Mouse (Mus musculus) embryonic facial prominence, embryonic 15.5 days (tissue): Measurements from ENCODE around the gene Entpd3. TPM values are rescaled to one million over a fixed set of nuclear protein-coding genes. Genes with fewer than 3 reads are reported as not detected.
A peak's percentile ranks its signal among the peaks of the same experiment; 100 is the strongest.

ENCODE experiments used
- ATAC-seq: fragments of 200-750 bp; cut with Nextera tagmentation; 2 replicates; pipeline ENCODE4 v1.8.0; 2017; ENCODE audit warnings: low read depth, moderate TSS enrichment; ENCODE audit not compliant: insufficient number of reproducible peaks, low FRiP score, low TSS enrichment
- H3K27ac ChIP-seq: fragments of 300-500 bp; sonication (generic); replicated peaks from 2 replicates; pipeline ENCODE4 v1.5.1; 2015; ENCODE audit warnings: mild to moderate bottlenecking, inconsistent platforms
- H3K27me3 ChIP-seq: fragments of 300-500 bp; sonication (generic); 2 replicates; pipeline ENCODE4 v1.6.1; 2015; ENCODE audit warnings: inconsistent platforms
- H3K36me3 ChIP-seq: fragments of 300-500 bp; sonication (generic); 2 replicates; pipeline ENCODE4 v1.6.1; 2015; ENCODE audit warnings: mild to moderate bottlenecking, inconsistent platforms
- H3K4me1 ChIP-seq: fragments of 300-500 bp; sonication (generic); 2 replicates; pipeline ENCODE4 v1.6.1; 2015; ENCODE audit warnings: inconsistent platforms
- H3K4me2 ChIP-seq: fragments of 300-500 bp; sonication (generic); replicated peaks from 2 replicates; pipeline ENCODE4 v1.6.1; 2015; ENCODE audit warnings: mild to moderate bottlenecking, inconsistent platforms
- H3K4me3 ChIP-seq: fragments of 300-500 bp; sonication (generic); replicated peaks from 2 replicates; pipeline ENCODE4 v1.5.1; 2015; ENCODE audit warnings: mild to moderate bottlenecking, inconsistent platforms
- H3K9ac ChIP-seq: fragments of 300-500 bp; sonication (generic); 2 replicates; pipeline ENCODE4 v1.6.1; 2015; ENCODE audit warnings: inconsistent platforms
- H3K9me3 ChIP-seq: fragments of 300-500 bp; sonication (generic); replicated peaks from 2 replicates; pipeline ENCODE4 v1.6.1; 2016; ENCODE audit warnings: inconsistent platforms
- WGBS: fragments of 180-500 bp; shearing (Covaris S2); methylation state at CpG from one replicate; pipeline ENCODE4 v1.1.7; 2015; 5-methylcytosine and 5-hydroxymethylcytosine counted together
- polyA plus RNA-seq: library from polyadenylated mRNA; unstranded; fragments of >200 nt; fragmentation: Nextera tagmentation; extraction: Ambion mirVana; gene quantifications from 2 replicates; pipeline ENCODE4 v1.2.1, GENCODE M21; 2015

Entpd3 gene
- polyA plus RNA-seq, result 6.6 and 7.7 TPM in 2 replicates

GRCm38 (mm10) chr9:120539662-120540251 lies at the start of gene Entpd3:
TSS of gene Entpd3 (plus strand) at chr9:120539818.
- peaks cover 19% of the 10 kb centered on the region for H3K27me3 ChIP-seq
- H3K36me3 ChIP-seq, result no peaks in the 10 kb centered on the region
- H3K4me2 ChIP-seq, result peak within 1 kb of the TSS; percentile 93
- H3K9ac ChIP-seq, result peak within 1 kb of the TSS; percentile 45
- no peaks in the 10 kb centered on the region for H3K9me3 ChIP-seq
- H3K27ac ChIP-seq, result no peak within 1 kb of the TSS
- peaks cover 29% of the 10 kb centered on the region for H3K4me1 ChIP-seq
- H3K4me3 ChIP-seq, result peak within 1 kb of the TSS; percentile 47
- 0 out of 2 replicates have a peak, but pooled peaks have one; percentile 25 for ATAC-seq
- WGBS, result under 1% methylated on average over 30 of the region's 31 CpGs

- no peak overlapping the region for H3K27ac ChIP-seq
- no peak overlapping the region for H3K9ac ChIP-seq
- H3K4me2 ChIP-seq, result peak overlapping the region; percentile 74; the same call in 1 of the 2 replicates
- peaks cover 22% of the 10 kb centered on the region for H3K36me3 ChIP-seq
- no peaks in the 10 kb centered on the region for H3K9me3 ChIP-seq
- ATAC-seq, result no peak
- 82% methylated on average over 3 of the region's 3 CpGs for WGBS
- H3K4me1 ChIP-seq, result peaks cover 14% of the 10 kb centered on the region
- H3K27me3 ChIP-seq, result no peaks in the 10 kb centered on the region
- peak overlapping the region; percentile 75 for H3K4me3 ChIP-seq
Measured at GRCm38 (mm10) chr9:120491509-120491908, 48.1 kb upstream of the Entpd3 start.

- ATAC-seq, result 0 out of 2 replicates have a peak, but pooled peaks have one; percentile 11
- Histone ChIP-seq H3K9me3 (no peaks in the 10 kb centered on the region), H3K27ac (peak within 1 kb of the TSS; percentile 87), H3K9ac (peak within 1 kb of the TSS; percentile 96), H3K4me1 (peaks cover 14% of the 10 kb centered on the region), H3K36me3 (peaks cover 22% of the 10 kb centered on the region), H3K4me3 (peak within 1 kb of the TSS; percentile 75), H3K27me3 (no peaks in the 10 kb centered on the region), H3K4me2 (peak within 1 kb of the TSS; percentile 74)
- WGBS, result 3% methylated on average over 19 of the region's 19 CpGs
Measured at GRCm38 (mm10) chr9:120492010-120492399, 47.6 kb upstream of the Entpd3 start, which contains the start of gene Eif1b. TSS of gene Eif1b (plus strand) at chr9:120492232.

DNA sequence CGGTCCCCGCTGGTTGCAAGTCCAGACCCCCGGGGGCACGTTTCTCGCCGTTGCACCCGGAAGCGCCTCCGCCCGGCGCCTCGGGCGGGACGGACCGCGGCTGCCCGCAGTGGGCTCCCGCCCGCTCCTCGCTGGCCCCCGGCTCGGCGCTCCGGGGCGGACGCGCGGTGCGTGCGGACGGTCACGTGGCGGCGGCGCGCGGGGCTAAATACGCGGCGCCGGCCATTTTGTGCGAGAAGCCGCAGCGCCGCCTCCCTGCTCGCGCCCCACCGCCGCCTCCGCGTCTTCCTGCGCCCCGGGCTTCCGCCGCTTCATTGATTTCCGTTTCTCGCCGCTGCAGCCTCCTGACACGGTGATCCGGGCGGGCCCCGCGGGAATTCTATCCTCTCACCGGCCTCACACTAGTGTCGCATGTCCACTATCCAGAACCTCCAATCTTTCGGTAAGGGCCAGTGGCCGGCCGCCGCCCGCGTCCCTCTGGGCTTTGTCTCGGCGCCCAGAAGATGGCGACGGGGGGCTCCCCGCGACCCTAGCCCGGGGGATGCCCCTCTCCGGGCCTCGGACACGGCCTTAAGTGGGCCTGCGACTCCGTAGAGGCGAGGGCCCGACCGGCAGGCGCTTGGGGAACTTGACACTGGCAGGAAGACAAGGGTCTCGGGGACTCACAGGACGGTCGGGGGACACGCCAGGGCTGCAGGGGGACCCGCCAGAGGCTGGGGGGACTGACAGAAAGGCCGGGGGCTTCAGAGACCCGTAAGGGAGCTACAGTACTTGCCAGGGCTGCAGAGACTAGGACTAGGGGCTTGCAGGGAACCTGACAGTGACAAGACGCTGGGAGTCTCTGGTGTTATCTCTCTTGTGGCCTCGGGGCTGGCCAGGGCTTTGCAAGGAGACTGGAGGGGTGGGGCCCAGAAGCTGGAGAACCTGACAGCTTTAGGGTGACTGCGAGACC lies 46.9 kb upstream of the Entpd3 start:
- H3K4me3 ChIP-seq, result peak overlapping the region; percentile 75
- under 1% methylated on average over 79 of the region's 97 CpGs for WGBS
- peak; percentile 83 for ATAC-seq
- H3K27me3 ChIP-seq, result no peaks in the 10 kb centered on the region
- H3K36me3 ChIP-seq, result peaks cover 22% of the 10 kb centered on the region
- peaks cover 14% of the 10 kb centered on the region for H3K4me1 ChIP-seq
- H3K27ac ChIP-seq, result peak overlapping the region; percentile 87
- peak overlapping the region; percentile 96 for H3K9ac ChIP-seq
- no peaks in the 10 kb centered on the region for H3K9me3 ChIP-seq
- H3K4me2 ChIP-seq, result peak overlapping the region; percentile 74

GRCm38 (mm10) chr9:120493781-120494180 lies 45.8 kb upstream of the Entpd3 start:
- H3K36me3 ChIP-seq, result peaks cover 22% of the 10 kb centered on the region
- peak overlapping the region; percentile 75 for H3K4me3 ChIP-seq
- H3K9ac ChIP-seq, result peak overlapping the region; percentile 96
- ATAC-seq, result no peak
- H3K27ac ChIP-seq, result peak overlapping the region; percentile 87
- H3K4me2 ChIP-seq, result peak overlapping the region; percentile 74
- peaks cover 14% of the 10 kb centered on the region for H3K4me1 ChIP-seq
- H3K9me3 ChIP-seq, result no peaks in the 10 kb centered on the region
- no peaks in the 10 kb centered on the region for H3K27me3 ChIP-seq
- 35% methylated on average over 12 of the region's 12 CpGs for WGBS

- Histone ChIP-seq H3K4me2 (no peak overlapping the region), H3K27ac (no peak overlapping the region), H3K27me3 (no peaks in the 10 kb centered on the region), H3K4me3 (no peak overlapping the region), H3K4me1 (peaks cover 14% of the 10 kb centered on the region), H3K36me3 (peaks cover 22% of the 10 kb centered on the region), H3K9me3 (no peaks in the 10 kb centered on the region), H3K9ac (no peak overlapping the region)
- whole genome bisulfite sequencing, result 5% methylated on average over 3 of the region's 3 CpGs
- ATAC-seq, result no peak
Measured at GRCm38 (mm10) chr9:120496691-120497090, 42.9 kb upstream of the Entpd3 start.

DNA sequence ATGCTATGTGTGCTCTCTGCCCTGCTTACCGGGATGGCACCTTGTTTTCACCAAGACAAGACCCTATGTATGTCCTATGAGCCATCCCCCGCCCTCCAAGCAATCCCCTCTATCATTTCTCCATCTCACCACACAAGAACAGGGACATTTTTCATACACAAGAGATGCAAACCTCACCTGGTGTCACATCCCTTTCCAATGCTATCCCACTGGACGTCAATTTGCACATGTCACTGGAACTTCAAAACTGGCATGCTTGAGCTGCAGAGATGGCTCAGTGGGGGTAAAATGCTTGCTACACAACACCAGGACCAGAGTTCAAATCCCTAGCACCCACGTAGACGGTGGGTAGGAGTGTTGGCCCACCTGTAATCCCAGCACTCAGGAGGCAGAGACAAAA lies 41.6 kb upstream of the Entpd3 start:
- Histone ChIP-seq H3K27ac (no peak overlapping the region), H3K36me3 (peaks cover 22% of the 10 kb centered on the region), H3K9ac (no peak overlapping the region; the same call in 1 of the 2 replicates), H3K4me1 (peaks cover 17% of the 10 kb centered on the region), H3K4me3 (no peak overlapping the region), H3K9me3 (no peaks in the 10 kb centered on the region), H3K4me2 (no peak overlapping the region), H3K27me3 (no peaks in the 10 kb centered on the region)
- no peak for ATAC-seq
- 83% methylated on average over 5 of the region's 5 CpGs for WGBS

GRCm38 (mm10) chr9:120501191-120501902 lies 38.3 kb upstream of the Entpd3 start:
- Histone ChIP-seq H3K27ac (no peak overlapping the region), H3K9ac (no peak overlapping the region), H3K4me1 (peaks cover 3% of the 10 kb centered on the region; the same call in 1 of the 2 replicates), H3K36me3 (no peaks in the 10 kb centered on the region), H3K4me2 (no peak overlapping the region), H3K4me3 (no peak overlapping the region), H3K9me3 (0 out of 2 replicates have a peak, but pooled peaks cover under 1% of the 10 kb centered on the region), H3K27me3 (no peaks in the 10 kb centered on the region)
- no peak for ATAC-seq
- 31% methylated on average over 10 of the region's 10 CpGs for WGBS

DNA sequence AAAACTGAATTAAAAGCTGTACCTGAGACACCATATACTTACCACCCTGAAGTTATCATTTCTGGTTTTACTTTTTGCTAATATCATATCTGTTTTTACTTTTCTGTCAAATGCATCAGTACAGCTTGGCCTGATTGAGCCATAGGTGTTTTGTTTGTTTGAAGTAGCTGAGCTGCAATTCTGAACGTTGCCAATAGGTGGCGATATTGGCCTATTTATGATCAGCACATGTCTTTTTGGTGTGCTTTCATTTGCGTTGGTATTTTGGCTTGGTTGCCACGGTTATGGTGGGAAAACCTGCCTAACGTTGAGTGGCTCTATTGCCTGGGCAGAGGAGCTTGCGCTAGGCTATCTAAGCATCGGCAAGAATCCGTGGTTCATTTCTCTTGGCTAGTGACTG lies 37.6 kb upstream of the Entpd3 start:
- Histone ChIP-seq H3K27ac (no peak overlapping the region), H3K4me2 (no peak overlapping the region), H3K27me3 (no peaks in the 10 kb centered on the region), H3K4me1 (peaks cover 3% of the 10 kb centered on the region; the same call in 1 of the 2 replicates), H3K9ac (no peak overlapping the region), H3K36me3 (no peaks in the 10 kb centered on the region), H3K4me3 (no peak overlapping the region), H3K9me3 (0 out of 2 replicates have a peak, but pooled peaks cover 5% of the 10 kb centered on the region)
- WGBS, result 9% methylated on average over 8 of the region's 8 CpGs
- ATAC-seq, result no peak

- H3K27ac ChIP-seq, result no peak overlapping the region
- H3K27me3 ChIP-seq, result no peaks in the 10 kb centered on the region
- no peak overlapping the region for H3K4me3 ChIP-seq
- no peak overlapping the region for H3K9ac ChIP-seq
- 0 out of 2 replicates have a peak, but pooled peaks cover 5% of the 10 kb centered on the region for H3K9me3 ChIP-seq
- no peak for ATAC-seq
- peaks cover 3% of the 10 kb centered on the region; the same call in 1 of the 2 replicates for H3K4me1 ChIP-seq
- H3K36me3 ChIP-seq, result no peaks in the 10 kb centered on the region
- no peak overlapping the region for H3K4me2 ChIP-seq
- 77% methylated on average over 2 of the region's 2 CpGs for WGBS
Measured at GRCm38 (mm10) chr9:120504423-120504822, 35.2 kb upstream of the Entpd3 start.
